Mouse (Mus musculus): ENCODE data around the gene Srsf2.
"Not testable (repeated sequence)": the region's sequence is repeated elsewhere in the genome, so short reads cannot be mapped to it uniquely, and the experiment has no call there.

Gene Srsf2

DNA sequence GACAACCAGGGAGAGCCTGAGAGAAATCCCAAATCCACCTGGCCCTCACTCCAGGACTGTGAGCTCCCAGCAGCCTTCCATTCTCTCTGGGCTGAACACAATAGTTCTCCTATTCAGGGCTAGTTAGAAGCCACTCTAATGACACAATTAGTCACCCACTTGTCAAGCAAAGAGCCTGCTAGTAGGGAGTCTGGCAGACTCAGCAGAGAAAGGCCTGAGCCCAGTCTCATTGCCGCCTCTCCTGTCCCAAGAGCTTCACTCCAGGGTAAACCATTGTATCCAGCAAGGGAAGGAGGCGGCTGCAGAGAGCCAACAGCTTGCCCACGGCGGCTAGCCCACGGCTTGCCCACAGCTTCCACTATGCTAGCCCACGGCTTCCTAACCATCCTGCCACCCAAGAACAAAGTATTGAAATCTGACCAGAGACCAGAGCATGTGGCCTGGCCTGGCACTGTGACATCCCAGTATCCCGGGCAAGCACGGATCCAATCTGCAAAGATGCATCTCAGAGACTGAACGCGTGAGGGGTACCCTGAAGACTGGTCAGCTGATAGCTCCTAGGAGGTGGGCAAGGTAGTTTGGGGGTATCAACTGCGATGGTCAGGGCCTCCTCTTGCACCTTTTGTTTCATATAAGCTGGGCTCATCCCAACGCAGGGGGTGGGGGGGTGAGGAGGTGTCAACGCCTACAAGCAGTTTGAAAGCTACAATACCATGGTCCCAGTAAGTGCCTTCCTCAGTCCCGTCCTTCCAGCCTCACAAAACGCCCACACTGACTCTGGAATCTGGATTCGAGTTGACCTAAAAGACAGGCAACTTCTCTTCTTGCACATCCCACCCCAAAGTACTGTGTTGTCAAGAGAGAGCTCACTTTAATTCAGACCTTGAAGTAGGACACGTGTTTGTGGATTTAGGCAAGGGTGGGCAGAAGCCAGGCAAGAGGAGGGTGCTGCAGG is 26.1 kb downstream of the Srsf2 start:
- no peak for DNase-seq

DNA sequence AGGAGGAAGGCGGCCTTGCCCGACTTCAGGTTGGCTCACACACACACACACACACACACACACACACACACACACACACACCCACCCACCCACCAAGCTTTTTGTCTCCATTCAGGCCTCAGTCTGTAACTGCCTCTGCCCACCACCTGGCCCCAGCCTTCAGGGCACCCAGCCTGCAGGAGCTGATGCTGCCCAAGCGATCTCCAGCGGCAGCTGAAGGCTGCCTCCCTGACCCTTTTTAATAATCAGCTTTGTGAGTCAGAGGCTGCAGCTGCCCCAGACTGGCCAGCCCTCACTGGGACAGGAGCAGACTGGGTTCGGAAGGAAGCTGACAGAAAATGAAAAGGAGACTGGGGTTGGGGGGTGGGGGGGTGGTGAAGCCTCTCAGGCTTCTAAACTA is 27.7 kb downstream of the Srsf2 start:
- no peak for DNase-seq

DNA sequence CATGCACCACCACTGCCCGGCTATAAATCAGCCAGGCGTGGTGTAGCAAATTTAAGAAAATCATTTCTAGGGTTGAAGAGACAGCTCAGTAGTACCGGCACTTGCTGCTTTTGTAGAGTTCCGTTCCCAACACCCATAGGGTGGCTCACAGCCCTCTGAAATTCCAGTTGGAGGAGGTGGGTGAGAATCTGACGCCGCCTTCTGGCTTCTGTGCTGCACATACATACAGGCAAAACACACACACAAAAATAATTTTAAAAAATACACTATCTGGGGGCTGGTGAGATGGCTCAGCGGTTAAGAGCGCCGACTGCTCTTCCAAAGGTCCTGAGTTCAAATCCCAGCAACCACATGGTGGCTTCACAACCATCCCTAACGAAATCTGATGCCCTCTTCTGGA is 29.0 kb downstream of the Srsf2 start:
- DNase-seq: not testable (repeated sequence)

DNA sequence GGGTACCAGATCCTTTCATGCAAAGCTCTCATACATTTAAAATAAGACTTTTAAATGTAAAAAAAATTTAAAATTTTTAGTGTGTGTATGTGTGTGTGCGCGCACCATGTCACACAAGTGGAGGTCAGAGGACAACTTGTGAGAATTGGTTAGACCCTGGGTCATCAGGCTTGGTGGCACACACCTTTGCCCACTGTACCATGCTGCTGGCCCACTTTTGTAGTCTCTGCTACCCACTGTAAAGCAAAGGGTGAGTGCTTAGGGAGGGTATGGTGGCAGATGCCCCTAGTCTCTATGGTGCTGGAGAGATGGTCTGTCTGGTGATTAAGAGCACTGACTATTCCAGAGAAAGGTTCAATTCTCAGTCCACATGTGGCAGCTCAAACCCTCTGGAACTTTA is 29.6 kb downstream of the Srsf2 start:
- no peak for DNase-seq

DNA sequence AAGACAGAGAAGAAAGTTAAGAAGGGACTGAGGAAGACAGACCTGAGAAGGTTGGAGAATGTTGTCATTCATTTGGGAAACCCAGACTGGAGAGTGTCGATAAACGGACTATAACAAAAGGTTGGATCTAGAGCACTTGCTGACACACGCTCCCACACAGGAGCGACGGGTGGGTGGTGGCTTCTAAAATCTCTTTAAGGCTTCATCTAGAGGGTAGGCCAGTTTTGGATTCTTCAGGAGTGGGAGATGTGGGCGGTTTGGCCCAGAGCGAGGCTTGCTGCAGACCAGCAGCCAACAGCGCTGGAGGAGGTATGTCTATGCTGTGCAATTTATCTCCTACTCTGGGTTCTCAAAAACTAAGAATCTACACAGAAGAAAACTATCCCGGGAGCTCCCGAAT is 30.3 kb downstream of the Srsf2 start:
- no peak for DNase-seq

DNA sequence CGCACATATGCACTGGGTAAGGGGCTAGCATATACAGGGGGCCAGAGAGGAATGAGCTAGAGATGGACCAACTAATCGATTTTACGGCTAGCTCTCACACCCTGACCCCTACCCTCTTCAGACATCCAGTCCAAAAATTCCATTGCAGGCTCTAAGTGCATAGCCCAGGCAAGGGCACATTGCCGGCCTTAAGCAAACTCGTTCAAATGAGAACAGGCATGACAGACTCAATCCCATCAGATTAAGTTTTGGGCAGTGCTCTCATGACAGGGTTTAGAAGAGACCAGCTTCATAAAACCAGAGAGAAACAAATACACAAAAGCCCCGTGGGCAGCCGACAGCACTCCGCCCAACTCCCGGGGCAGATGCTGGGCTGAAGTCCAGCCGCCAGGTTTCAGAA is 30.7 kb downstream of the Srsf2 start:
- no peak for DNase-seq

DNA sequence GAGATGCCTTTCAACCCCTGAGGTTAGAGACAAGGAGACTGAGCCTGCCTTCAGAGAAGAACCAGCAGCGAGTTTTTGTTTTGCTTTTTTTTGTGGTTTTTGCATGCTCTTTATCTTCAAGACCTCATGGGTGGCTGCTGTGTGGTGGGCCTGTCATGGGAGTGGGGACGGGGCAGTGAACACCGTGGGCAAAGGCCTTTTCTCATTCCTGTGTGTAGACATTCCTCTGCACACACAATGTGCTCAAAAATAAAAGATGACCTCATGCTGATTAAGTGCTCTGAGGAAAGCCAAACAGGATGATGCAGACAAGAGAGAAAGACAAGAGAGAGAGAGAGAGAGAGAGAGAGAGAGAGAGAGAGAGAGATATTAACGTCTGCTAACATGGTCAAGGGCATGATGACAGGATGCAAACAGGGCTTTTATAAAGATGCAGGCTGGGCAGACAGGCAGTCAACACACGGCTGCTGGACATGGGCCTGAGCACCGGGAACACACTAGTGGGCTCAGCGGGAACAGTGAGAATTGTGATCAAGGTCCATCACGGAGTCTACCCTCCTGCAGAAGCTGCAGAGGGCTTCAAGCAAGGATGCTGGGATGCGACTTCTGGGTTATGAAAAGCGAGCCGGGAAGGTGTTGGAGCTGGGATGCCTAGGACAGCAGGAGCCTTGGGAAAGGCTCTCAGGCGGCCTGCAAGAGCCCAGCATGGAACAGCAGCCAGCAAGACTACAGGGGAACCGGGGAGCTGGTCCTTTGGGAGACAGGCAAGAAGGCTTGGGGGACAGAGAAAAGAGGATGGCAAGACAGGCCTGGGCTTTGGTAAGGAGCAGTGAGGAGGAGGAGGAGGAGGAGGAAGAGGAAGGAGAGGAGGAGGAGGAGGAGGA is 31.6 kb downstream of the Srsf2 start:
- DNase-seq: peak; percentile 60

DNA sequence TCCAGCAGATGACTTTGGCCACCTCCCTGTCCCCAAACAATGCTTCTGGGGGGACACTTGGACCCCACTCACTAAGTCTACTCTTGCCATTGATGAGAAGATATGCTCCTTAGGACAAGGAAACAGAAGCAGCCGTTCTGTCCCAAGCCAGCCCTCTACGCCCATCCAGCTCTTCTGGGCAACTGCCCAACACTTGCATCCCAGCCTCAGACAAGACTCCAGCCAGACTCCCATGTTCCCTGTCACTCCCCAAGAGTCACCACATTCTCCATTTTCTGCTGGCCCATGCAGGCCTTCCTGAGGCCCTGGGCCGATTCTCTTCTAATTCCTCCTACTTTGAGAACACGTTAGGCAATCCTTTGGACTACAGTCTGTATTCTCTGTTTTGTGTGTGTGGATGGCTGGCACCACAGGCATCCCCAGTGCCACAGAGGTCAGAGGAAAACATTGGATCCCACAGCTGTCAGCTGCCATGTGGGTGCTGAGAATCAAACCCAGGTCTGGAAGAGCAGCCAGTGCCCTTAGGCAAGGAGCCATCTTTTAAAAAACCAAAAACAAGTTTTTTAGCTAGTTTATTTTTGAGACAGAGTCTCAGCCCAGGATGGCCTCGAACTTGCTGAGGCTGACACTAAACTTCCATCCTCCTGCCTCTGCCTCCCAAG is 32.8 kb downstream of the Srsf2 start:
- peak; percentile 52 for DNase-seq

DNA sequence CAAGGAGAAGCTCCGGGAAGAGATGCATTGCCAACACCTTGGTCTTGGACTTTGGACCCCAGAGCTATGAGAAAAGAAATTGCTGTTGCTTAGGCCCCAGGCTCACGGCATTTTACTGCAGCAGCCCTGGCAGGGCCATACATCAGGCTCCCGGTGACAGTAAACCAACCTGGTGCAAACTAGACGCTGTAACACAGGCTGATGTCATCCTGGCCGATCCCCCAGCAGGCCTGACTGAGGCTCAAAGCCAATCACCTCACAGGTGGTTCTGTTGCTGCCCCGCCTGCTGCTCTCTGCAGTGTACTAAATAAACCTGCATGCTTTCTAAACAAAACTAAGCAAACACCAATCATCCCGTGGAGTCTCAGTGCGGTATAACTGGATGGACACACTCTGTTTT is 34.2 kb downstream of the Srsf2 start:
- no peak for DNase-seq

DNA sequence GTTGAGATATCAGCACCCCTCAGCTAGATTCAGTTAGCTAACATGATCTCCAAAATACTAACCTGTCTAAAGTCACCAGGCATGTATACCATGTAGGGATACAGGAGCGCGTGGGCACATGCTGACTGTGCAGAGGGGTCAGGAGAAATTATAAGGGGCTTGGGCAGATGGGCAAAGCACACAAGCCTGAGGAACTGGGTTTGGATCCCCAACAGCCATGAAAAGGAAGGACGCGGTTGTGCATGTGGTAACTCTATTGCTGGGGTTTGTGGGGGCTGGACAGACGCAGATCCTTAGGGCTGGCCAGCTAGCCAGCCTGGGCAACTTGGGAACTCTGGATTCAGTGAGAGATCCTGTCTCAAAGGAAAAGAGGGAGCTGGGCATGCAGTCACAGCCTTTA is 35.3 kb downstream of the Srsf2 start:
- DNase-seq: no peak

DNA sequence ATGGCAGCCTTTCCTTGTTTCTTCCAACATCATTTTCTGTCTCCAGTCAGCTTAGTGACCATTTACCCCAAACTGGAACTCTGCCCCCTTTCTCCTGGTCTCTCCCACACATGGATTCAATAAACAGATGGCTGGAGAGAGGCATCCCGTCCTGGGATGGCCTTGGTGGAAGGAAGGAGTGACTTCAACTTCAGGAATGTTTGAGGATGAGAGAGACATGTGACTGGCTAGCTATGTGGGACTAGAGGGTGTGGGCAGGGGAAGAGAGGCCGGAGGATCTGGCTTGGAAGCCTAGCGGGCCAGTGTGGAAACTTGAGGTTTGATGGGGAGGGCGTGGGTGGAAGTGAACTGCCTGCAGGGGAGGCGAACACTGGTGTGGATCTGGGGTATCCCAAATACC is 36.1 kb downstream of the Srsf2 start:
- DNase-seq: peak; percentile 61

DNA sequence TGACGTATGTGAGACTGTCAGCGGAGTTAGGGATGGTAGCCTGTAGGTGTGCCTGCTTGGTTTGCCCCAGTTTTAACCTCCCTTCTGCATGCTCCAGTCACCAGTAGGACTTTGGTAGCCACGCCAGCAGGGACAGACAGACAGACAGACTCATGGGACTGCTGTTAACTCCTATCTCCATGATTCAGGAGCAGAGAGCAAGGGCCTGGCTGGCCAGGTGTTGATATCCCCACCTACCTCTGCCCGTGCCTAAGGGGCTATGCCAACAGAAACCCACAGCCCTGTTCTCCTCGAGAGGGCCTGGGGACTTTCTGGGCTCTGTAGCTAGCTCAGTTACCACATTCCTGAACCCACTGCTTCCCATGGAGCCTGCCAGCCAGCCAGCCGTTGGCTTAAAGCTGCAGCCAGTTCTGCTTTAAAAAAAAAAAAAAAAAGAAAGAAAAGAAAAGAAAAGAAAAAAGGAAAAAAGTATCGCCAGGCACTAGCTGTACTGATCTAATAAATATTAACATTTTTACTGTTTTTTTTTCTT is 37.9 kb downstream of the Srsf2 start:
- DNase-seq: no peak

DNA sequence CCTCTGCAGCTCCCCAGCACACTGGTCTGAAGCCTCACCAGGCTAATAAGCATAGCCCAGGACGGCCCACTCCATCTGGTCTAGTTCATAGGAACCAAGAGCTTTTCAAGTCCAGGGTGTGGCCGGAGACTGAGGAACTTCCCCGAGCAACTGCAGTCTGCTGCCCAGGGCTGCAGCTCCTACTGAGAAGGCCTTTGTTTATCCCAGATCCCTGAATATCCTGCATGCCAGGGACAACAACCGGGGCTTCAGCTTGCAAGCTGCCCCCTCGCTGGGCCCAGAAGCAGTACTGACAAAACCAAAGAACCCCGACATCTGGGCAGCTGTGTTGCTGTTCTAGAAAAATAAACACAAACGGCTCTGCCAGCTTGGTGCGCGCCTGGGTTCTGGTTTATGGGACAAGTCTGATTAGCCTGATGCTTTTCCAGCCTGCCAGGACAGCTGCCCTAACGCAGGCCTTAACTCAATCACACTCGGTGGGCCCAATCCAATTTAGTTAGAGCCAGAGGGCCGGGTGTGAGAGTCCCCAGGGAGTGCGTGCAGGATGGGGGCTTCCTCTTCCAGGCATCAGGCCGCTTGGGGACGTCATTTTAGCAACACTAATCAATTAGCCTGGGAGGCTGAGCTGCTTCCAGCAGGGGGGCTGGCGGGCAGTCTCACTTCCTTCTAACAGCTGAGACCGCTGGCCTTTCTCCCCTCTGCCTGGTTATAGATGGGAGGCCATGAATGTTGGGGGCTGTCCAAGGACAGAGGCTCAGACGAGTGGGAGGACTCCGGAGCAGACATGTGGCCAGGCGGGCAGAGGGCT is 38.6 kb downstream of the Srsf2 start:
- peak; percentile 77 for DNase-seq

DNA sequence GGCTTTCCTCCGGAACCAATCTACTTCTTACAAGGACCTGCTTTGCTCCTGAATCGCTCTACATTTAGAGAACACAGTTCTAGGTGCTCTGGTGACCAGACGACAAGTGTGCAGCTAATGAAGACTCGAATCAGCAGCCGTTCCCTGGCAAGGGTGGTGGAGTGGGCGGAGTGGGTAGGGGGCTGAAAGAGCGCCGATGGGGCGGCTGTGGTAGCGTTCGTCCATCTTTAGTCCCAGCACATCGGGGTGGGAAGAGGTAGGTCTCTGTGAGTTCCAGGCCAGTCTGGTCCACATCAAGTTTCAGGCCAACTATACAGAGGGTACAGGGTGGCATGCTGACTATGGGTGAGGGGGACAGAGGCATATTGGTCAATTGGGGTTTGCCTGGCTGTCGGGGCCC is 39.3 kb downstream of the Srsf2 start:
- no peak for DNase-seq

DNA sequence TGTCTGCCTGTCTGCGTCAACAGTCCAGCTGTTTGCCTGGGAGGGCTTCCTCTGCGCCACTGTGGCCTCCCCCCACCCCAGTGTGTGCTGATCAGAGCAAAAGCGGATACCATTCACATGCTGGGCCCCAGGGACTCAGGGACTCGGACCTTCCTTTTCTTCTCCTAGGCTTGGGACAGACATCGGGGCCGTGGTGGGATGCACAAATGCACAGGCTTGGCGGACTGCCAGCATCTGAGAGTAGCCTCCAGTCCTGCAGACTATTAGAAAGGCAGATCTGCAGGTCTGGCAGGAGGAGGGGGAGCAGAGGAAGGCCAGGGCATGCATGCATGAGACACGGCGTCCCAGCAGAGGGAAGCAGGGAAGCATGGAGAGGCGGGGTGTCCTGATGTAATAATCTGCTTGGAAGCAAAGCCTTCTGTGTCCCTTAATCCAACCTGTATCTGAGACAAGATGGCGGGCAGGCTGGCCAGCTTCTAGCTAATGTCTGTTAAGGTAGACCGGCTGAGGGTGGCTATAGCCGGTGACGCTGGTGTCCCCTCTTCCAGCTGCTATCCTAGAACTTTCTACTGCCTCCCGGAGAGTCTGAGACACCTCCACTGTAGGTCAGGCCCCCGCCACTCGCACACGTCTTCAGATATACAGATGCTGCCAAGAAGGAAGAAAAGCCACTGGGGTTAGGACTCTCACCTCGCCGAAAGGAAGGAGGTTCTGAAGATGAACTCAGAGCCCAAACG is 39.9 kb downstream of the Srsf2 start:
- DNase-seq: no peak

DNA sequence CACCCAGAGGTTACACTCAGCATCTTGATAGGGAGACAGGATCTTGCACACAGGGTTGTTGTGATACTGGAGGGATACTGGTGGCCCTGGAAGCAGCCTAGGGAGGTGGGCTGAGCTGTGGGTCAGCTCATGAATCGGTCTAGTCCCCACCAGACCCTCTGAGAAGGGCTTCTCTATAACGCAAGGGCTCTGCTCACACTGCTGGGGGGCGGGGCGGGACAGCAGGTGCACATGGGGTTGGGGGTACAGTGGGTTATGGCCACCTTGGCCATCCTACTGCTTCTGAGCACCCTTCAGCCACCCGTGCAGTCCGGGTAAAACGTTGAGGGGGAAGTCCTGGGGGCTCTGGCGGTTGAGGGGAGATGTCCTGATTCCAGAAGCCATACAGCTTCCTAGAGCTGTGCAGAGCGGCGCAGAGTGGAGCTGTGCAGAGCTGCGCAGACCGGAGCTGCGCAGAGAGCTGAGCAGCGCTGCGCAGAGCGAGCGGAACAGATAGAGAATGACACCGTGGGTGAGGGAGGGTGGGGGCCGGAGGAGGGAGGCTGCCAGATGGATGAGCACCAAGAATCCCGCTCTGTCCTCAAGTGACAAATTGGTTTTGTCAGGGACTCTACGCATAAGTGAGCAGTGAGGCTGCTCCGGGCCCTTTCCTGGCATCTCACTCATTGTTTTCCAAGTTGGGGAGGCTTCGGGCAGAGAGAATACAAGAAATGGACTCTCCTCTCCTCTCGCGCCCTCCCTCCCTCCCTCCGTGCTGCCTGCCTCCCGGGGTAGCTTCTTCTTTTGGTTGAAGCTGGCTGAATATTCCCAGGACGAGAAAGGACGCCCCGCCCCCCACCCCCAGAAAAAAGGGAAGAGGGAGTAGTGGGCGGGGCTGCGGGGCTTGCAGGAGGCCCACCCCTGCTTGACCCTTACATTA is 41.7 kb downstream of the Srsf2 start:
- peak; percentile 52 for DNase-seq

DNA sequence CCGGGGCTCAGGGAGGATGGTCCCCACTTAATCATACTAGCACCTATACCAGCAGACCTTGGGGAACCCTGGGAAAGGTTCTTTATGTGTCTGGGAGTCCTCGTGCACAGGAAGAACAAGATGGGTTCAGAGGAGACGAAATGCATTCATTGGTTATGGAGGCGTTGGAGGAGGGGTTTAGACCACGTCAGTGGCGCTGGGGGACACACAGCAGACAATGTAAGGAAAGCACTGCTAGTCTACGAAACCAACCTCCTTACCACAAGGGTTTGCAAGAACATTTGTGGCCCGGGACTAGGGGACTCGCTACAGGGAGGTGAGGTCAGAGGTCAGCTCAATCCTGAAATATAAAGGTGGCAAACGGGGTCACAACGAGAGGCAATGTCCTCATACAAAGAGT is 42.4 kb downstream of the Srsf2 start:
- no peak for DNase-seq

DNA sequence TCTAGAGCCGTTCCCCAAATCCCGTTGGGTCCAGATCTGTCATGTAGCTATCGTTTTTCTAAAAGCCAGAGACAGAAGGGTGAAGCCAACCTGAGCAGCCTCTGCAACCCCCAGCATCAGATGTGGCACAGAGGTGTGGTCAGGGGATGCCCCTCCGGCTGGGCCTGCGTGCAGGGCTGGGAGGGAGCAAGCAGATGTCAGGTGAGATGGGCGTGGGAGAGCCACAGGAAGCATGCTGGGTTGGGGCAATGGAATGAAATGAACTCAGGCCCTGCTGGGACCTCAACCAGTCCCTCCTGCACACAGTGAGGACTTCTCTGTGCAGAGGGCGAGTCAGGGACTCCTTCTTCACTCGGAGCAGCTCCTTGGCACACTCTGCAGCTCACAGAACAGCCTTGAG is 43.4 kb downstream of the Srsf2 start:
- no peak for DNase-seq

DNA sequence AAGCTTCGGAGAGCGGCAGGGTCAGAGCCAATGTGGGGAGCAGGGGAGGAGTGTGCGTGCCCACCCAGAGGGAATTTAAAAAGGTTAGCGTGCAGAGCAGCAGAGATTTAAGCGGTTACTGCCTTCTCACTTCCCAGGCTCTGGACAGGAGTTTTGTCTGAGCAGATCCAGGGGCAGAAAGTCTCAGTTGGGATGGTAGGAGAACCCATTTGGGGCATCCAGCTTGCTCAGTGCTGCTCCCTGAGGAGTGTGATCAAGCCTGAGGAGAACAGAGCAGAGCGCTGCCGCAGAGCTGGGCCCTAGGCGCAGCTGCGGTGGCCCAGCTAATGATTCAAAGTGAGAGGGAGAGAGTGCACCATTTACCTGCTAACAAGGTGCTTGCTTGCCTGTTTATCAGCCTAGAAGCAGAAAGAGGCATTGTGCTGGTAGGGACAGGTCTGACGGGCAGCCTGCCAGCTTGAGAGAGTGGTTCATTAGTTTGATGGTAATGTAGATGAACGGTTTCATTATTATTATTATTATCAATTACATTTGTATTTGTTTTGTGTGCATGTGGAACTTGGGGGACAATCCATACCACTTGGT is 44.0 kb downstream of the Srsf2 start:
- no peak for DNase-seq
